Mouse (Mus musculus) G1E (cell line): ENCODE data around the gene Gusb. TPM values are rescaled to one million over a fixed set of nuclear protein-coding genes. Genes with fewer than 3 reads are reported as not detected.
A peak's percentile ranks its signal among the peaks of the same experiment; 100 is the strongest.

ENCODE experiments used
- ATAC-seq: 2 replicates; pipeline ENCODE4 v1.8.0; 2016; ENCODE audit warnings: mild to moderate bottlenecking; ENCODE audit not compliant: insufficient number of reproducible peaks, poor library complexity, low FRiP score, severe bottlenecking; ENCODE audit errors: extremely low read depth
- DNase-seq: peaks from one replicate; pipeline ENCODE4 v3.0.0; 2012; ENCODE audit warnings: low spot score
- H3K27me3 ChIP-seq: 2 replicates; pipeline ENCODE4 v1.6.1; 2012; ENCODE audit warnings: mild to moderate bottlenecking, low read length, inconsistent platforms; ENCODE audit not compliant: insufficient read depth
- H3K36me3 ChIP-seq: replicated peaks from 2 replicates; pipeline ENCODE3; 2012; ENCODE audit warnings: mild to moderate bottlenecking, inconsistent platforms
- H3K4me1 ChIP-seq: 2 replicates; pipeline ENCODE4 v1.6.1; 2012; ENCODE audit warnings: low read depth, low read length, inconsistent platforms, mixed read lengths; ENCODE audit not compliant: insufficient read depth
- H3K4me3 ChIP-seq: 2 replicates; pipeline ENCODE4 v1.5.1; 2012; ENCODE audit warnings: low read depth, mild to moderate bottlenecking, inconsistent platforms, low read length, moderate library complexity, mixed read lengths
- H3K9me3 ChIP-seq: replicated peaks from 2 replicates; pipeline ENCODE4 v1.6.1; 2012; ENCODE audit warnings: inconsistent platforms
- CTCF ChIP-seq: IDR thresholded peaks from 2 replicates; pipeline ENCODE4 v1.5.1; 2012; ENCODE audit warnings: low read depth, low read length, inconsistent platforms, mixed read lengths
- GATA1 ChIP-seq: IDR thresholded peaks from 2 replicates; pipeline ENCODE4 v1.6.1; 2012; ENCODE audit warnings: borderline replicate concordance, low read length, inconsistent platforms, mixed read lengths
- GATA2 ChIP-seq: IDR thresholded peaks from 2 replicates; pipeline ENCODE4 v1.6.1; 2012; ENCODE audit warnings: low read depth, low read length, inconsistent platforms, borderline replicate concordance
- POLR2AphosphoS5 ChIP-seq: IDR thresholded peaks from 2 replicates; pipeline ENCODE4 v1.6.1; 2012; ENCODE audit warnings: low read depth, low read length, inconsistent platforms; ENCODE audit not compliant: insufficient replicate concordance
- TAL1 ChIP-seq: conservative IDR thresholded peaks from 2 replicates; pipeline ENCODE4 v1.6.1; 2012; ENCODE audit warnings: low read depth, low read length, inconsistent platforms, mixed read lengths
- polyA plus RNA-seq: library from polyadenylated mRNA; stranded (reverse); fragments of >175 nt; gene quantifications from 2 replicates; pipeline ENCODE4 v1.2.3, GENCODE M21; 2012
- total RNA-seq, 2 experiments: library from RNA; stranded (forward) in 1 of 2; stranded (reverse) in 1 of 2; fragments of 200-1000 nt in 1 of 2; fragments of >200 nt in 1 of 2; fragmentation: Nextera tagmentation in 1 of 2; gene quantifications; 2 replicates each; pipeline ENCODE4 v1.2.3; 2014 to 2017

The Gusb gene
- total and polyA plus RNA-seq, 3 experiments = 19.5 to 74.6 (median 53.6) TPM

- peaks cover 5% of the 10 kb centered on the region for H3K9me3 ChIP-seq
- ATAC-seq (peak; percentile 22; the same call in 1 of the 2 replicates), DNase-seq (peak; percentile 54)
- H3K27me3 ChIP-seq = no peaks in the 10 kb centered on the region
- TF ChIP-seq CTCF (no peak), GATA2 (no peak), POLR2AphosphoS5 (no peak), TAL1 (no peak), GATA1 (no peak)
- peak overlapping the region; percentile 81 for H3K4me3 ChIP-seq
- peaks cover 51% of the 10 kb centered on the region for H3K36me3 ChIP-seq
- H3K4me1 ChIP-seq = peaks cover 56% of the 10 kb centered on the region
Measured at GRCm38 (mm10) chr5:130001356-130001987, 1.4 kb downstream of the Gusb start.

DNA sequence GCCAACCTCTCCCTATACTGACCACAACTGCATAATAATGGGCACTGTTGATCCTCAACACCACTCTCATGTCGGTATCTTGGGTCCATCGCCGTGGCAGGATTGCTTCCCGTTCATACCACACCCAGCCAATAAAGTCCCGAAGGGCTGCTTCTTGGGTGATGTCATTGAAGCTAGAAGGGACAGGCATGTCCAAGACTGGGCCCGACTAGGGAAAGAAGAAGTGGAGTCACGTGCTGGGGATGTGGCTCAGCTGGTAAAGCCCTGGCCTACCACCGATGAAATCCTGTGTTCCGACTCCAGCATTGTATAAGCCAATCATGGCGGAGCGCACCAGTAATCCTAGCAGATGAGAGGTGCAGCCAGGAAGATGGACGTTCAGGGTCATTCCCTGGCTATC, 2.1 kb downstream of the Gusb start:
- H3K4me1 ChIP-seq = peaks cover 56% of the 10 kb centered on the region
- peak overlapping the region; percentile 81; the same call in 1 of the 2 replicates for H3K4me3 ChIP-seq
- DNase-seq (no peak), ATAC-seq (peak; percentile 12; the same call in 1 of the 2 replicates)
- H3K36me3 ChIP-seq = peaks cover 59% of the 10 kb centered on the region
- TF ChIP-seq GATA1 (no peak), TAL1 (no peak), GATA2 (no peak), CTCF (no peak), POLR2AphosphoS5 (no peak)
- H3K9me3 ChIP-seq = peaks cover 5% of the 10 kb centered on the region
- H3K27me3 ChIP-seq = no peaks in the 10 kb centered on the region

- Histone ChIP-seq H3K9me3 (no peaks in the 10 kb centered on the region), H3K4me1 (peaks cover 69% of the 10 kb centered on the region), H3K36me3 (peaks cover 73% of the 10 kb centered on the region), H3K4me3 (no peak overlapping the region), H3K27me3 (no peaks in the 10 kb centered on the region)
- ATAC-seq (no peak), DNase-seq (peak; percentile 65)
- no peak for TF ChIP-seq POLR2AphosphoS5
- TF ChIP-seq CTCF = peak; percentile 74
Measured at GRCm38 (mm10) chr5:129999097-129999496, 3.8 kb downstream of the Gusb start.

- DNase-seq (no peak), ATAC-seq (no peak)
- Histone ChIP-seq H3K27me3 (no peaks in the 10 kb centered on the region), H3K4me1 (peaks cover 74% of the 10 kb centered on the region), H3K36me3 (peaks cover 87% of the 10 kb centered on the region), H3K4me3 (peak overlapping the region; percentile 35; the same call in 1 of the 2 replicates), H3K9me3 (no peaks in the 10 kb centered on the region)
- TF ChIP-seq TAL1 (no peak), GATA2 (no peak), GATA1 (no peak), POLR2AphosphoS5 (no peak), CTCF (no peak)
Measured at GRCm38 (mm10) chr5:129997700-129998099, 5.1 kb downstream of the Gusb start.

- DNase-seq (no peak), ATAC-seq (no peak)
- Histone ChIP-seq H3K9me3 (no peaks in the 10 kb centered on the region), H3K36me3 (peaks cover 93% of the 10 kb centered on the region), H3K4me3 (no peak overlapping the region), H3K27me3 (no peaks in the 10 kb centered on the region), H3K4me1 (peaks cover 76% of the 10 kb centered on the region)
- no peak for TF ChIP-seq CTCF
- TF ChIP-seq GATA2 = no peak
- no peak for TF ChIP-seq POLR2AphosphoS5
- TF ChIP-seq GATA1 = no peak
- TF ChIP-seq TAL1 = no peak
Measured at GRCm38 (mm10) chr5:129994989-129995388, 7.9 kb downstream of the Gusb start.

GRCm38 (mm10) chr5:129993374-129993773, 9.5 kb downstream of the Gusb start:
- peak; percentile 43 for ATAC-seq
- H3K27me3 ChIP-seq = no peaks in the 10 kb centered on the region
- TF ChIP-seq GATA1 (no peak), TAL1 (peak; percentile 21; the same call in 1 of the 2 replicates), GATA2 (no peak), POLR2AphosphoS5 (no peak), CTCF (no peak)
- H3K36me3 ChIP-seq = peaks cover 93% of the 10 kb centered on the region
- peaks cover 67% of the 10 kb centered on the region for H3K4me1 ChIP-seq
- peak overlapping the region; percentile 24; the same call in 1 of the 2 replicates for H3K4me3 ChIP-seq
- H3K9me3 ChIP-seq = no peaks in the 10 kb centered on the region
- peak; percentile 46 for DNase-seq

GRCm38 (mm10) chr5:129991898-129992297, 11.0 kb downstream of the Gusb start:
- H3K9me3 ChIP-seq = no peaks in the 10 kb centered on the region
- peaks cover 66% of the 10 kb centered on the region for H3K4me1 ChIP-seq
- H3K36me3 ChIP-seq = peaks cover 92% of the 10 kb centered on the region
- no peaks in the 10 kb centered on the region for H3K27me3 ChIP-seq
- TF ChIP-seq TAL1 (no peak), POLR2AphosphoS5 (no peak; the same call in 1 of the 2 replicates), CTCF (no peak), GATA1 (no peak), GATA2 (no peak)
- H3K4me3 ChIP-seq = no peak overlapping the region
- ATAC-seq = peak; percentile 69
- no peak for DNase-seq
